Mouse (Mus musculus) v-Abl transformed pro-B cells (cell line): Measurements from ENCODE around the gene Borcs6.
"Not testable (repeated sequence)": the region's sequence is repeated elsewhere in the genome, so short reads cannot be mapped to it uniquely, and the experiment has no call there.

Source experiments
- in situ Hi-C, 2 experiments: fragments of 400-800 bp; cut with MboI; formaldehyde crosslinking; loops; one replicate each; pipeline ENCODE4 v1.15.1; 2025; ENCODE audit not compliant: unreplicated experiment in 2 of 2

Gene Borcs6

GRCm38 (mm10) chr11:69059357-69059974 lies at the start of gene Borcs6:
Gene Borcs6 (plus strand): TSS chr11:69059717.
- in situ Hi-C loops: loop anchor here in 1 of 2 experiments (25.0 kb wide), 1 partner anchor 928 kb away; the partner anchor contains the start of genes Ctdnep1, Elp5, Gabarap and Phf23

GRCm38 (mm10) chr11:69010400-69011323 lies 48.9 kb upstream of the Borcs6 start:
- in situ Hi-C loops: no loop called here

- in situ Hi-C loops: not testable (repeated sequence)
These were observed 48.1 kb upstream of the Borcs6 start for GRCm38 (mm10) chr11:69011445-69011844.

- in situ Hi-C loops: no loop called here
These were observed 47.4 kb upstream of the Borcs6 start for GRCm38 (mm10) chr11:69012071-69012601.

- in situ Hi-C loops: no loop called here
These were observed 43.7 kb upstream of the Borcs6 start, which contains the start of gene Ctc1 for GRCm38 (mm10) chr11:69015644-69016441. Gene Ctc1 (plus strand): TSS chr11:69015911.

GRCm38 (mm10) chr11:69016755-69017154 lies 42.8 kb upstream of the Borcs6 start:
- in situ Hi-C loops: no loop called here

- in situ Hi-C loops: no loop called here
These were observed 38.8 kb upstream of the Borcs6 start for GRCm38 (mm10) chr11:69020691-69021090.

- in situ Hi-C loops: no loop called here
These were observed 33.0 kb upstream of the Borcs6 start for GRCm38 (mm10) chr11:69026562-69026961.

GRCm38 (mm10) chr11:69028805-69029204 lies 30.7 kb upstream of the Borcs6 start:
- in situ Hi-C loops: no loop called here

- in situ Hi-C loops: loop anchor here (5.0 to 10.0 kb wide), 3 partner anchors 66 to 126 kb away; partner anchors contain the start of gene Slc25a35 (in 2 of the 2)
These were observed 26.0 kb upstream of the Borcs6 start for GRCm38 (mm10) chr11:69033552-69033951.

- in situ Hi-C loops: loop anchor here (5.0 to 10.0 kb wide), 3 partner anchors 67 to 127 kb away; partner anchors contain the start of gene Slc25a35 (in 2 of the 2)
These were observed 24.9 kb upstream of the Borcs6 start for GRCm38 (mm10) chr11:69034585-69034984.

GRCm38 (mm10) chr11:69035411-69035810 lies 24.1 kb upstream of the Borcs6 start:
- in situ Hi-C loops: loop anchor here (5.0 to 10.0 kb wide), 2 partner anchors 71 to 128 kb away; partner anchors contain the start of gene Slc25a35 (in 1 of the 2)

- in situ Hi-C loops: loop anchor here (5.0 to 10.0 kb wide), 2 partner anchors 71 to 129 kb away; partner anchors contain the start of gene Slc25a35 (in 1 of the 2)
These were observed 23.7 kb upstream of the Borcs6 start for GRCm38 (mm10) chr11:69035849-69036248.

GRCm38 (mm10) chr11:69036486-69037230 lies 22.9 kb upstream of the Borcs6 start:
- in situ Hi-C loops: loop anchor here (5.0 to 10.0 kb wide), 2 partner anchors 72 to 129 kb away; partner anchors contain the start of gene Slc25a35 (in 1 of the 2)

GRCm38 (mm10) chr11:69037231-69038061 lies 22.1 kb upstream of the Borcs6 start:
- in situ Hi-C loops: loop anchor here (5.0 to 10.0 kb wide), 2 partner anchors 73 to 130 kb away; partner anchors contain the start of gene Slc25a35 (in 1 of the 2)

GRCm38 (mm10) chr11:69038173-69038572 lies 21.3 kb upstream of the Borcs6 start:
- in situ Hi-C loops: loop anchor here (5.0 to 10.0 kb wide), 2 partner anchors 73 to 131 kb away; partner anchors contain the start of gene Slc25a35 (in 1 of the 2)

- in situ Hi-C loops: no loop called here
These were observed 13.8 kb upstream of the Borcs6 start, which contains the start of gene Aurkb for GRCm38 (mm10) chr11:69045531-69046394. Gene Aurkb (plus strand): TSS chr11:69045647.
